9 mouse cellular contexts compared by ENCODE assay signal in genomic region chr1:33946601-33947395, GRCm38 (mm10). TPM values are rescaled to one million over a fixed set of nuclear protein-coding genes. Genes with fewer than 3 reads are reported as not detected.
DNase-seq lines count a peak whose midpoint lies in the region; ATAC-seq and TF ChIP-seq lines count a peak whose summit lies in the region.
"Had no signal": no experiment of that assay in that cellular context is flagged by ENCODE, and none has a peak within 500 bp of the region (broad histone marks: within the 10 kb centered on the region; RNA-seq: fewer than 3 reads in every experiment).

No protein-coding gene starts in this region.

- H3K9me3 ChIP-seq in hindbrain, postnatal 0 days (ENCODE audit: low read length), result no peaks in the 10 kb centered on the region
- no peaks in the 10 kb centered on the region for H3K9me3 ChIP-seq in hindbrain, embryonic 12.5 days (replicated peaks)
- no peaks in the 10 kb centered on the region for H3K9me3 ChIP-seq in heart, embryonic 16.5 days (replicated peaks; ENCODE audit: control insufficient read depth, low read length)
- no peaks in the 10 kb centered on the region for H3K9me3 ChIP-seq in midbrain, embryonic 14.5 days (ENCODE audit: control insufficient read depth, low read length)
- no peaks in the 10 kb centered on the region for H3K9me3 ChIP-seq in liver, postnatal 0 days (ENCODE audit: low read length)

- no peak overlapping the region for H3K4me3 ChIP-seq in hindbrain, postnatal 0 days (ENCODE audit: low read length)
- no peak overlapping the region for H3K4me3 ChIP-seq in hindbrain, embryonic 12.5 days
- H3K4me3 ChIP-seq in heart, embryonic 16.5 days (ENCODE audit: low read length), result no peak overlapping the region
- H3K4me3 ChIP-seq in midbrain, embryonic 14.5 days (replicated peaks; ENCODE audit: low read depth, low read length), result no peak overlapping the region
- H3K4me3 ChIP-seq in liver, postnatal 0 days (ENCODE audit: low read depth, low read length), result no peak overlapping the region
- H3K4me3 ChIP-seq: erythroblast, embryonic 14.5 days had no signal

- peak overlapping the region; percentile 48; the same call in 1 of the 2 replicates for H3K27ac ChIP-seq in hindbrain, postnatal 0 days
- no peak overlapping the region for H3K27ac ChIP-seq in hindbrain, embryonic 12.5 days
- peak overlapping the region; percentile 86 for H3K27ac ChIP-seq in heart, embryonic 16.5 days (ENCODE audit: low read length)
- no peak overlapping the region for H3K27ac ChIP-seq in midbrain, embryonic 14.5 days (replicated peaks; ENCODE audit: low read depth, low read length)
- H3K27ac ChIP-seq in liver, postnatal 0 days (ENCODE audit: low read depth), result no peak overlapping the region

- no peak for TF ChIP-seq CTCF in hindbrain, postnatal 0 days (IDR thresholded peaks at IDR 0.05; ENCODE audit: low read depth)
- no peak for TF ChIP-seq CTCF in liver, postnatal 0 days (IDR thresholded peaks at IDR 0.05; ENCODE audit: low read depth)

- DNase-seq in hindbrain, postnatal 0 days (ENCODE audit: low spot score), result peak; percentile 76
- peak; percentile 87 for DNase-seq in cerebellum, postnatal 36 days
- peak; percentile 45 for DNase-seq in midbrain, embryonic 14.5 days
- DNase-seq in liver, postnatal 0 days, result no peak
- no peak for DNase-seq in spleen, postnatal 36 days (ENCODE audit: low spot score in 2 of 2)
- DNase-seq in urinary bladder, adult 18-20 months (ENCODE audit: low spot score in 2 of 2), result no peak

- WGBS in hindbrain, postnatal 0 days, result 74% methylated on average over 12 of the region's 12 CpGs
- WGBS in hindbrain, embryonic 12.5 days, result 87% methylated on average over 12 of the region's 12 CpGs
- WGBS in heart, embryonic 16.5 days, result 56% methylated on average over 12 of the region's 12 CpGs
- WGBS in midbrain, embryonic 14.5 days, result 78% methylated on average over 12 of the region's 12 CpGs
- 79% methylated on average over 12 of the region's 12 CpGs for WGBS in liver, postnatal 0 days (ENCODE audit: insufficient replicate concordance)

- H3K4me2 ChIP-seq in hindbrain, postnatal 0 days (ENCODE audit: low read depth, low read length), result no peak overlapping the region
- no peak overlapping the region for H3K4me2 ChIP-seq in hindbrain, embryonic 12.5 days (replicated peaks)
- no peak overlapping the region for H3K4me2 ChIP-seq in heart, embryonic 16.5 days (ENCODE audit: low read depth, low read length)
- no peak overlapping the region for H3K4me2 ChIP-seq in midbrain, embryonic 14.5 days (ENCODE audit: low read length)
- no peak overlapping the region for H3K4me2 ChIP-seq in liver, postnatal 0 days (ENCODE audit: low read depth, low read length)

- no peak for TF ChIP-seq EP300 in liver, postnatal 0 days (IDR thresholded peaks at IDR 0.05; ENCODE audit: low read depth)

- H3K4me1 ChIP-seq in hindbrain, postnatal 0 days (ENCODE audit: insufficient read depth, low read length), result no peaks in the 10 kb centered on the region
- H3K4me1 ChIP-seq in hindbrain, embryonic 12.5 days, result no peaks in the 10 kb centered on the region
- H3K4me1 ChIP-seq in heart, embryonic 16.5 days (ENCODE audit: control insufficient read depth, insufficient read depth, low read length), result peaks cover 25% of the 10 kb centered on the region
- H3K4me1 ChIP-seq in midbrain, embryonic 14.5 days (ENCODE audit: control insufficient read depth, insufficient read depth, low read length), result no peaks in the 10 kb centered on the region
- H3K4me1 ChIP-seq in liver, postnatal 0 days (ENCODE audit: insufficient read depth), result 0 out of 2 replicates have a peak, but pooled peaks cover 2% of the 10 kb centered on the region

- H3K9ac ChIP-seq in hindbrain, postnatal 0 days (replicated peaks; ENCODE audit: low read length), result no peak overlapping the region
- H3K9ac ChIP-seq in hindbrain, embryonic 12.5 days, result no peak overlapping the region
- H3K9ac ChIP-seq in heart, embryonic 16.5 days (ENCODE audit: low read length), result 0 out of 2 replicates have a peak overlapping the region, but pooled peaks have one; percentile 7
- H3K9ac ChIP-seq in midbrain, embryonic 14.5 days (replicated peaks; ENCODE audit: low read length), result no peak overlapping the region
- no peak overlapping the region for H3K9ac ChIP-seq in liver, postnatal 0 days (replicated peaks)

- H3K36me3 ChIP-seq in hindbrain, postnatal 0 days (ENCODE audit: insufficient read depth, low read length), result no peaks in the 10 kb centered on the region
- H3K36me3 ChIP-seq in hindbrain, embryonic 12.5 days, result no peaks in the 10 kb centered on the region
- H3K36me3 ChIP-seq in heart, embryonic 16.5 days (ENCODE audit: control insufficient read depth, insufficient read depth), result no peaks in the 10 kb centered on the region
- no peaks in the 10 kb centered on the region for H3K36me3 ChIP-seq in midbrain, embryonic 14.5 days (ENCODE audit: control insufficient read depth, insufficient read depth, low read length)
- H3K36me3 ChIP-seq in liver, postnatal 0 days (replicated peaks; ENCODE audit: insufficient read depth, low read length), result no peaks in the 10 kb centered on the region

- peak; percentile 85 for ATAC-seq in hindbrain, postnatal 0 days
- no peak for ATAC-seq in hindbrain, embryonic 12.5 days (ENCODE audit: low FRiP score)
- peak; percentile 84 for ATAC-seq in heart, embryonic 16.5 days (replicated peaks; ENCODE audit: extremely low read depth, insufficient read depth, low FRiP score)
- ATAC-seq in midbrain, embryonic 14.5 days (ENCODE audit: low FRiP score, low TSS enrichment), result no peak
- no peak for ATAC-seq in liver, postnatal 0 days

- no peaks in the 10 kb centered on the region for H3K27me3 ChIP-seq in hindbrain, postnatal 0 days (ENCODE audit: insufficient read depth, low read length)
- H3K27me3 ChIP-seq in hindbrain, embryonic 12.5 days, result no peaks in the 10 kb centered on the region
- no peaks in the 10 kb centered on the region for H3K27me3 ChIP-seq in heart, embryonic 16.5 days (ENCODE audit: control insufficient read depth, insufficient read depth, low read length)
- no peaks in the 10 kb centered on the region for H3K27me3 ChIP-seq in midbrain, embryonic 14.5 days (ENCODE audit: control insufficient read depth, insufficient read depth, low read length)
- H3K27me3 ChIP-seq in liver, postnatal 0 days (ENCODE audit: insufficient read depth, low read length), result no peaks in the 10 kb centered on the region

RNA-seq across cellular contexts. Expression of gene Dst, which starts 38.8 kb away (rescaled TPM):
- 149 and 155 TPM in 2 replicates for total RNA-seq in hindbrain, postnatal 0 days (2014; rRNA removed)
- 30.7 and 33.0 TPM in 2 replicates for polyA plus RNA-seq in hindbrain, postnatal 0 days (2015; fragmentation: Nextera tagmentation; extraction: Ambion mirVana)
- 38.7 and 44.5 TPM in 2 replicates for polyA plus RNA-seq in hindbrain, embryonic 12.5 days (2016; fragmentation: Nextera tagmentation; extraction: Ambion mirVana)
- polyA plus RNA-seq in heart, embryonic 16.5 days (2015; fragmentation: Nextera tagmentation; extraction: Ambion mirVana), result 23.1 and 24.0 TPM in 2 replicates
- polyA plus RNA-seq in midbrain, embryonic 14.5 days (2014; fragmentation: Nextera tagmentation; extraction: Ambion mirVana), result 53.2 and 59.8 TPM in 2 replicates
- polyA plus RNA-seq in liver, postnatal 0 days (2015; fragmentation: Nextera tagmentation; extraction: Ambion mirVana), result 6.0 and 6.4 TPM in 2 replicates

RNA-seq across cellular contexts. Expression of gene Bend6, which starts 39.2 kb away (rescaled TPM):
- total RNA-seq in hindbrain, postnatal 0 days (2014; rRNA removed), result 99.4 and 107 TPM in 2 replicates
- polyA plus RNA-seq in hindbrain, postnatal 0 days (2015; fragmentation: Nextera tagmentation; extraction: Ambion mirVana), result 97.8 and 99.2 TPM in 2 replicates
- 4.4 and 5.6 TPM in 2 replicates for polyA plus RNA-seq in hindbrain, embryonic 12.5 days (2016; fragmentation: Nextera tagmentation; extraction: Ambion mirVana)
- 3.9 and 5.0 TPM in 2 replicates for polyA plus RNA-seq in heart, embryonic 16.5 days (2015; fragmentation: Nextera tagmentation; extraction: Ambion mirVana)
- 32.1 and 40.6 TPM in 2 replicates for polyA plus RNA-seq in midbrain, embryonic 14.5 days (2014; fragmentation: Nextera tagmentation; extraction: Ambion mirVana)
- polyA plus RNA-seq in liver, postnatal 0 days (2015; fragmentation: Nextera tagmentation; extraction: Ambion mirVana), result 0.12 and 0.22 TPM in 2 replicates
- polyA plus RNA-seq: erythroblast, embryonic 14.5 days had no signal

Comparison
In these comparisons a context has a peak if more than half of its experiments do, and no peak if none do; other contexts are left out.
1. ATAC-seq: peak in hindbrain, postnatal 0 days (single experiment) and heart, embryonic 16.5 days (single experiment); none in hindbrain, embryonic 12.5 days (single experiment), midbrain, embryonic 14.5 days (single experiment) and liver, postnatal 0 days (single experiment).
2. H3K27ac ChIP-seq: peak in hindbrain, postnatal 0 days (single experiment) and heart, embryonic 16.5 days (single experiment); none in hindbrain, embryonic 12.5 days (single experiment), midbrain, embryonic 14.5 days (single experiment) and liver, postnatal 0 days (single experiment).
3. DNase-seq: peak in hindbrain, postnatal 0 days (single experiment), cerebellum, postnatal 36 days (2 of 2) and midbrain, embryonic 14.5 days (single experiment); none in liver, postnatal 0 days (single experiment), spleen, postnatal 36 days (0 of 2) and urinary bladder, adult 18-20 months (0 of 2).